Mouse (Mus musculus) myocyte (in vitro differentiated cells): ENCODE measurements at regions not wholly inside any gene's neighbourhood (a gene's known extent, or its start where the extent isn't known, plus 50 kb on each side); places are given as distances from the start of the nearest gene placed in this dataset.

Source experiments
- H3K27me3 ChIP-seq: one replicate; pipeline ENCODE4 v1.6.1; 2011; ENCODE audit not compliant: control insufficient read depth, insufficient read depth, insufficient read length
- H3K36me3 ChIP-seq: one replicate; pipeline ENCODE4 v1.6.1; 2011; ENCODE audit not compliant: control insufficient read depth, insufficient read depth
- H3K4me2 ChIP-seq: one replicate; pipeline ENCODE4 v1.6.1; 2011; ENCODE audit warnings: low read depth, control low read depth
- H3K4me3 ChIP-seq: one replicate; pipeline ENCODE4 v1.5.1; 2011; ENCODE audit warnings: mild to moderate bottlenecking, control low read depth, moderate library complexity
- H3K79me2 ChIP-seq: one replicate; pipeline ENCODE4 v1.6.1; 2011; ENCODE audit not compliant: control insufficient read depth, insufficient read depth
- H3ac ChIP-seq: one replicate; pipeline ENCODE4 v1.6.1; 2011; ENCODE audit not compliant: control insufficient read depth, insufficient read length
- CEBPB ChIP-seq: IDR thresholded peaks from 2 replicates; pipeline ENCODE4 v1.6.1; 2011; ENCODE audit warnings: mild to moderate bottlenecking, moderate library complexity; ENCODE audit not compliant: poor library complexity, insufficient read depth, severe bottlenecking
- E2F4 ChIP-seq: IDR thresholded peaks from one replicate; pipeline ENCODE4 v1.6.1; 2011; ENCODE audit warnings: mild to moderate bottlenecking, control low read depth, moderate library complexity; ENCODE audit not compliant: insufficient read depth
- MAX ChIP-seq: IDR thresholded peaks from one replicate; pipeline ENCODE4 v1.6.1; 2011; ENCODE audit warnings: low read depth, mild to moderate bottlenecking, control low read depth
- MYOD1 ChIP-seq, 3 experiments: IDR thresholded peaks; one replicate each; pipeline ENCODE4 v1.6.1; 2011; ENCODE audit warnings: control low read depth in 2 of 3, low read depth in 2 of 3, mild to moderate bottlenecking in 2 of 3, moderate library complexity in 1 of 3; ENCODE audit not compliant: insufficient read length in 2 of 3, control insufficient read depth in 1 of 3
- MYOG ChIP-seq, 3 experiments: IDR thresholded peaks; one replicate each; pipeline ENCODE4 v1.6.1; 2011; ENCODE audit warnings: control low read depth in 2 of 3, low read depth in 2 of 3, mild to moderate bottlenecking in 2 of 3; ENCODE audit not compliant: insufficient read length in 2 of 3, control insufficient read depth in 1 of 3, insufficient read depth in 1 of 3
- POLR2A ChIP-seq: IDR thresholded peaks from one replicate; pipeline ENCODE4 v1.6.1; 2011; ENCODE audit warnings: low read depth, mild to moderate bottlenecking, control low read depth, moderate library complexity; ENCODE audit not compliant: insufficient read length
- POLR2AphosphoS2 ChIP-seq: IDR thresholded peaks from one replicate; pipeline ENCODE4 v1.6.1; 2011; ENCODE audit warnings: low read depth, control low read depth; ENCODE audit not compliant: insufficient read length
- REST ChIP-seq: IDR thresholded peaks from one replicate; pipeline ENCODE4 v1.6.1; 2011; ENCODE audit warnings: mild to moderate bottlenecking, control low read depth, moderate library complexity; ENCODE audit not compliant: insufficient read depth, insufficient read length
- SRF ChIP-seq: IDR thresholded peaks from one replicate; pipeline ENCODE4 v1.6.1; 2011; ENCODE audit warnings: low read depth; ENCODE audit not compliant: control insufficient read depth, insufficient read length
- TCF12 ChIP-seq: IDR thresholded peaks from one replicate; pipeline ENCODE4 v1.6.1; 2011; ENCODE audit warnings: mild to moderate bottlenecking, control low read depth; ENCODE audit not compliant: poor library complexity, insufficient read depth, severe bottlenecking
- TCF3 ChIP-seq: IDR thresholded peaks from one replicate; pipeline ENCODE4 v1.6.1; 2011; ENCODE audit warnings: low read depth, control low read depth; ENCODE audit not compliant: insufficient read length
- USF1 ChIP-seq: IDR thresholded peaks from one replicate; pipeline ENCODE4 v1.6.1; 2011; ENCODE audit warnings: low read depth, mild to moderate bottlenecking, control low read depth, moderate library complexity

GRCm38 (mm10) chr8:33004570-33004969 is 423.9 kb upstream of the 5930422O12Rik start:
- no peaks in the 10 kb centered on the region for H3K27me3 ChIP-seq
- H3K4me3 ChIP-seq, result no peak overlapping the region
- no peaks in the 10 kb centered on the region for H3K36me3 ChIP-seq
- no peak overlapping the region for H3ac ChIP-seq
- no peak for TF ChIP-seq POLR2AphosphoS2
- TF ChIP-seq TCF12, result no peak
- no peak for TF ChIP-seq E2F4
- TF ChIP-seq MYOD1 (IDR thresholded peaks at IDR 0.05; ENCODE audit: control insufficient read depth in 1 of 3, insufficient read length in 2 of 3, low read depth in 2 of 3), result no peak
- H3K4me2 ChIP-seq, result no peak overlapping the region
- H3K79me2 ChIP-seq, result no peaks in the 10 kb centered on the region

GRCm38 (mm10) chr8:33010106-33010505 is 418.4 kb upstream of the 5930422O12Rik start:
- H3K79me2 ChIP-seq, result no peaks in the 10 kb centered on the region
- TF ChIP-seq POLR2A, result no peak
- TF ChIP-seq SRF, result no peak
- TF ChIP-seq TCF12, result no peak
- no peak for TF ChIP-seq TCF3
- no peak for TF ChIP-seq USF1
- no peak for TF ChIP-seq MYOG (IDR thresholded peaks at IDR 0.05; ENCODE audit: control insufficient read depth in 1 of 3, insufficient read depth in 1 of 3, insufficient read length in 2 of 3, low read depth in 2 of 3)
- TF ChIP-seq MYOD1 (IDR thresholded peaks at IDR 0.05; ENCODE audit: control insufficient read depth in 1 of 3, insufficient read length in 2 of 3, low read depth in 2 of 3), result no peak
- no peak for TF ChIP-seq E2F4
- no peak for TF ChIP-seq POLR2AphosphoS2
- no peak for TF ChIP-seq CEBPB
- TF ChIP-seq REST, result no peak
- TF ChIP-seq MAX, result no peak
- H3K36me3 ChIP-seq, result no peaks in the 10 kb centered on the region
- H3K4me2 ChIP-seq, result no peak overlapping the region
- H3K4me3 ChIP-seq, result no peak overlapping the region
- H3ac ChIP-seq, result no peak overlapping the region
- H3K27me3 ChIP-seq, result no peaks in the 10 kb centered on the region

- no peak overlapping the region for H3K4me2 ChIP-seq
- H3ac ChIP-seq, result no peak overlapping the region
Observed at GRCm38 (mm10) chr8:33012784-33013183, 415.7 kb upstream of the 5930422O12Rik start.

GRCm38 (mm10) chr8:33015861-33016260 is 412.6 kb upstream of the 5930422O12Rik start:
- TF ChIP-seq MAX (no peak), E2F4 (no peak), TCF12 (no peak), SRF (no peak), CEBPB (no peak), TCF3 (no peak)
- no peaks in the 10 kb centered on the region for H3K36me3 ChIP-seq
- H3ac ChIP-seq, result no peak overlapping the region
- no peak overlapping the region for H3K4me2 ChIP-seq
- peaks cover 4% of the 10 kb centered on the region for H3K27me3 ChIP-seq
- H3K4me3 ChIP-seq, result no peak overlapping the region
- no peaks in the 10 kb centered on the region for H3K79me2 ChIP-seq

More at GRCm38 (mm10) chr8:33012784-33013183, 415.7 kb upstream of the 5930422O12Rik start:
- H3K27me3 ChIP-seq, result peaks cover 4% of the 10 kb centered on the region
- no peak for TF ChIP-seq CEBPB
- TF ChIP-seq MYOG (IDR thresholded peaks at IDR 0.05; ENCODE audit: control insufficient read depth in 1 of 3, insufficient read depth in 1 of 3, insufficient read length in 2 of 3, low read depth in 2 of 3), result no peak
- TF ChIP-seq E2F4, result no peak
- TF ChIP-seq POLR2A, result no peak
- no peak for TF ChIP-seq MYOD1 (IDR thresholded peaks at IDR 0.05; ENCODE audit: control insufficient read depth in 1 of 3, insufficient read length in 2 of 3, low read depth in 2 of 3)
- TF ChIP-seq USF1, result no peak
- TF ChIP-seq TCF12, result no peak
- TF ChIP-seq MAX, result no peak
- no peak for TF ChIP-seq TCF3
- TF ChIP-seq SRF, result no peak
- TF ChIP-seq POLR2AphosphoS2, result no peak
- H3K36me3 ChIP-seq, result no peaks in the 10 kb centered on the region
- no peaks in the 10 kb centered on the region for H3K79me2 ChIP-seq
- H3K4me3 ChIP-seq, result no peak overlapping the region

- no peak for TF ChIP-seq SRF
- no peak for TF ChIP-seq MAX
- no peak for TF ChIP-seq USF1
- TF ChIP-seq POLR2A, result no peak
- no peak for TF ChIP-seq MYOG (IDR thresholded peaks at IDR 0.05; ENCODE audit: control insufficient read depth in 1 of 3, insufficient read depth in 1 of 3, insufficient read length in 2 of 3, low read depth in 2 of 3)
- TF ChIP-seq REST, result no peak
- no peak for TF ChIP-seq MYOD1 (IDR thresholded peaks at IDR 0.05; ENCODE audit: control insufficient read depth in 1 of 3, insufficient read length in 2 of 3, low read depth in 2 of 3)
- no peak overlapping the region for H3ac ChIP-seq
Observed at GRCm38 (mm10) chr8:33026973-33027372, 401.5 kb upstream of the 5930422O12Rik start.

More at GRCm38 (mm10) chr8:33026973-33027372, 401.5 kb upstream of the 5930422O12Rik start:
- no peaks in the 10 kb centered on the region for H3K27me3 ChIP-seq
- H3K79me2 ChIP-seq, result no peaks in the 10 kb centered on the region
- H3K4me2 ChIP-seq, result no peak overlapping the region
- H3K4me3 ChIP-seq, result no peak overlapping the region
- no peaks in the 10 kb centered on the region for H3K36me3 ChIP-seq
